Mouse (Mus musculus): ENCODE data around the gene Irs1. TPM values are rescaled to one million over a fixed set of nuclear protein-coding genes. Genes with fewer than 3 reads are reported as not detected.

Gene Irs1
- polyA plus RNA-seq, 1 experiment = 6.3 TPM

DNA sequence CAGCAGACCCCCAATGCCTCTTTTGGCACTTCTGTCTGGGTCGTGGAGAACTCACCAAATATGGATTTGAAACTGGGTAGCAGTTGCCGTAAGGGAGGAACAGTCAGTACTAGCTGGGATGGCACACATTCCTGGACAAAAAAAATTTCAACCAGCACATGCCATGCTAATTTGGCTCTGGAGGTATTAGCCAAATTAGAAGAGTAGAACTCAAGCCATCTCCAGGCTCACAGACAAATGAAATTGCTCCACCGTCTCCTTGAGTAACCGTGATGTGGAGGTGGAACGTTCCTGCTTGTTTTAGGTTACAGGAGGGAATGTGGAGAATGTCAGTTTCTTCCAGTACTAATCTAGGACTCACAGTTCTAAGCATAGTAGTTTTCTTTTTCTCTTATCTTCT, 83.7 kb downstream of the Irs1 start:
- Histone ChIP-seq H3K27ac (ENCODE audit: insufficient read depth, low read length) (no peak overlapping the region), H3K4me1 (ENCODE audit: control insufficient read depth, insufficient read depth, low read length) (no peaks in the 10 kb centered on the region), H3K4me3 (ENCODE audit: insufficient read depth, low read length) (no peak overlapping the region)
- TF ChIP-seq CTCF (IDR thresholded peaks at IDR 0.05; ENCODE audit: extremely low read depth, insufficient read depth, low read length) (no peak), POLR2A (IDR thresholded peaks at IDR 0.05; ENCODE audit: extremely low read depth, insufficient read depth, low read length) (no peak)

DNA sequence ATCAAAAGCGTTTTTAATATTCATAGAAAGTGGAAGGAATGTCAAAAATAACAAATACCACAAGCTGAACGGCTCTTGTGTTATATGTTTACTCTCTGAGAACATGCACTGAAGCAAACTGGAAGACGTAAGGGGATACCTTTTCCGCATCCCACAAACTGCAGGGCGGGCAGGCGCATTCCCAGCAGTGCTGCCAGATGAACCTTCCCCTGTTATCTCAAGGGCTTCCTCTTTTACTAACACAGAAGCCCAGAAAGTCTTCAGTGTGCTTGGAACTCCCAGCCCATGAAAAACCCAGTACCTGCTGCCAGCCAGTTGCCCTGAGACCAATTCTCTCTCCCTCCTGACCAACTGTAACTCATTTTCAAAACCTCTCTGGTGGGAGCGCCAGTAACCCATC, 90.6 kb downstream of the Irs1 start:
- Histone ChIP-seq H3K4me3 (ENCODE audit: insufficient read depth, low read length) (no peak overlapping the region), H3K4me1 (ENCODE audit: control insufficient read depth, insufficient read depth, low read length) (no peaks in the 10 kb centered on the region), H3K27ac (ENCODE audit: insufficient read depth, low read length) (no peak overlapping the region)
- no peak for TF ChIP-seq POLR2A (IDR thresholded peaks at IDR 0.05; ENCODE audit: extremely low read depth, insufficient read depth, low read length)
- no peak for TF ChIP-seq CTCF (IDR thresholded peaks at IDR 0.05; ENCODE audit: extremely low read depth, insufficient read depth, low read length)

DNA sequence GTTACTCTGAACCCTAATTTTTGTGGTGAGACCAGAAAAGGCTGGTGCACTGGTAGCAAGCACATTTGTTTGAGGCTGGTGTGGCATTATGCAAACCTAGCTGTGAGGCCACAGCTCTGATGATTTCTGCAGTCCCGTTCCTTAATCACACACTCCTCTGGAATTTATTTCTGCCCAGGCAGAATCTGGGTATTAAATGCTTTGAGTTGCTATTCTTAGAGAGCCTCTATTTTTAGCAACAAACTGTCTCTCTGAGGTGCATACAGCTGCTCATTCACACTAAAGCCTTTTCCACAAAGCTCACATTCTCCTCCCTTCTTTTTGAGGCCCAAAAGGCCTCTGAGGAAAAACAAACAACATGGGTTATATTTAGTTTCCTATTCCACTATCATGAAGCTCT, 91.3 kb downstream of the Irs1 start:
- Histone ChIP-seq H3K4me3 (ENCODE audit: insufficient read depth, low read length) (no peak overlapping the region), H3K27ac (ENCODE audit: insufficient read depth, low read length) (no peak overlapping the region), H3K4me1 (ENCODE audit: control insufficient read depth, insufficient read depth, low read length) (no peaks in the 10 kb centered on the region)
- no peak for TF ChIP-seq POLR2A (IDR thresholded peaks at IDR 0.05; ENCODE audit: extremely low read depth, insufficient read depth, low read length)
- TF ChIP-seq CTCF (IDR thresholded peaks at IDR 0.05; ENCODE audit: extremely low read depth, insufficient read depth, low read length) = no peak

DNA sequence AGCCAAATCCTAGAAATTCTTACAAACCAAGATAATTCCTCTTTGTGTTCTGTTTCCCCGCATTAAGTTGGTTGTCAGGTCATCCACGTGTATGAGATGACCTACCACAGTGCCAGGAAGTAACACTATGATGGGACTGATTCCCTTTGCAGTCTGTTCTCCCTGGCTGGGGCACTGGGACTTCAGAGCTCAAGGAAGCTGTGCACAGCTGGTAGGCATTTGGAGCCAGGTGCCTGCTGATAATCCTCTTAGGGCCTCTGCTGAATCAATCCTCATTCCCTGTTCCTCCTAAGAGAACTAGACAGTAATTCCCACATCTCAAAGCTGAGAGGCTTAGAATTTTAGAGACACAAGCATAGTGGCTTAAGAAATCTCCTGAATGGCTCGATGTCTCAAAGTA, 99.6 kb downstream of the Irs1 start:
- Histone ChIP-seq H3K4me1 (ENCODE audit: control insufficient read depth, insufficient read depth, low read length) (no peaks in the 10 kb centered on the region), H3K27ac (ENCODE audit: insufficient read depth, low read length) (no peak overlapping the region), H3K4me3 (ENCODE audit: insufficient read depth, low read length) (no peak overlapping the region)
- TF ChIP-seq POLR2A (IDR thresholded peaks at IDR 0.05; ENCODE audit: extremely low read depth, insufficient read depth, low read length) = no peak
- TF ChIP-seq CTCF (IDR thresholded peaks at IDR 0.05; ENCODE audit: extremely low read depth, insufficient read depth, low read length) = no peak

DNA sequence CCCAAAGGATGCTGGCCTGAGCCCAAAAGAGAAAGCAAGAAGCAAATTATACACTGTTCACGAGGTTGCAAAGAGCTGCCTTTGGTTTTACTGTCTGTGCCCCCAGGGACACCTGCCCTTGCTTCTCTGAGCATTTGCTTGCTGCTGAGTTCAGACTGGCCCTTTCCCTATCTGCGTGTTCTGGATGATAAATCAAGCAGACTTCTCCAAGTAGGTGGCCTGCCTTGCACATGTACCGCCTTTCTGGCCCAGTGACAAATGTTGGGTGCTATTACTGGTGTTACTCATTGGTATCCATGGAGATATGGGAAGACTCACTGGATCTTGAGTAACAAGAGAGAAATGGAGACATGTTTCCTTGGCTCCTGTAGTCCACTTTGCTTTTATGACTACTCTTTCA, 101.7 kb downstream of the Irs1 start:
- H3K27ac ChIP-seq (ENCODE audit: insufficient read depth, low read length) = no peak overlapping the region
- TF ChIP-seq CTCF (IDR thresholded peaks at IDR 0.05; ENCODE audit: extremely low read depth, insufficient read depth, low read length) = no peak
- TF ChIP-seq POLR2A (IDR thresholded peaks at IDR 0.05; ENCODE audit: extremely low read depth, insufficient read depth, low read length) = no peak
- H3K4me1 ChIP-seq (ENCODE audit: control insufficient read depth, insufficient read depth, low read length) = no peaks in the 10 kb centered on the region
- no peak overlapping the region for H3K4me3 ChIP-seq (ENCODE audit: insufficient read depth, low read length)

DNA sequence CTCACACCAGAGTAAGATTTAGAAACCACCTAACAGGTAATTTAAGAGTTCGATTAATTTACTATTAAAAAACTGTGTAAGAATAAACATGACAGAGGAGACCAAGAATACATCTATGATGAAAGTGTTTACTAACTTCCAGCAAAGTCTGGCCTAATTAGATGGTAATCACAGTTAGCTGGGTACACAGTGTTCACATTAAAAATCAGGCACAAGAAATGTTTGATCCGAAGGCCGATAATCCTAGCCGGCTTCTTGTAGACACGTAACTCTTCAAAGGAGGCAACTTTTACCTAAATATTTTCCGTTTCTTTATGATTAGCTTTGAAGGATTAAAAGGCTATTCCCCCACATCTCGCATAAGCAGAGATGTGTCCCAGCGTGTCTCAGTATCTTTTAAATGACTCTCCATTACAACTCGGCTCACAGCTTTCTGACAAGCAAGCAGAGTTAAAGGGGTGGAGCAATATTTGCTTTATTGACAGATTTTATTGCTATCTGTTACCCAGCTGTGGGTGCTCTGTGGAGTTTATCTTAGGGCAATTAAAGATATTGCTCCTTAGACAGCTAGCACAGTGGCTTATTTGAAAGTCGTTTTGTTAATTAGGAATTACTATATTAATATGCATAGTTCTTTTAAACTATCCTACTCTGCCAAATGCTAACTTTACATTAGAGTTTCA, 102.5 kb downstream of the Irs1 start:
- Histone ChIP-seq H3K4me1 (ENCODE audit: control insufficient read depth, insufficient read depth, low read length) (no peaks in the 10 kb centered on the region), H3K4me3 (ENCODE audit: insufficient read depth, low read length) (no peak overlapping the region), H3K27ac (ENCODE audit: insufficient read depth, low read length) (no peak overlapping the region)
- no peak for TF ChIP-seq POLR2A (IDR thresholded peaks at IDR 0.05; ENCODE audit: extremely low read depth, insufficient read depth, low read length)
- no peak for TF ChIP-seq CTCF (IDR thresholded peaks at IDR 0.05; ENCODE audit: extremely low read depth, insufficient read depth, low read length)

DNA sequence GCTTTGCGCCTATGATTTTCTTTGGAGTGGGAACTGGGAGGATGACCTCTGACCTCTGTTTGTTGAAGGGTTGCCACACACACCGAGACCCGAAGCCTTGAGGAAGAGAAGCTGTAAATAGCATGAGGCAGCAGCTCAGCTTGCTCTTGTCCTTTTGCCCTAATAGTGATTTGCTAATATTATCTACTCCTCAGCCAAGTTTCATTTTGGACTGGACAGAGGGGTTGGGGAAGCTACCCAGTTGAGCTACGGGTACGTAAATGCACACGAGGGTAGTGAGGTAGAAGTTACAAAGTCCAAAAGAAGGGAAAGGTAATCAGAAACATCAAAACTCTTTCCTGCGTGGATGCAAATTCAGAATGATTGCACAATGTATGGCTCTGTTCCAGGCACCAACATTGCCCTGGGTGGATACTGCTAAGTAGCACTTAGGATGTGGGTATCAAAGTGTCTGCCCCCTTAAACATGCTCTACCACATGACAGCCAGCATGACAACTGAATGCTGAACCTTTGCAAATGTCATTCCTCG, 107.2 kb downstream of the Irs1 start:
- H3K27ac ChIP-seq (ENCODE audit: insufficient read depth, low read length) = no peak overlapping the region
- no peak overlapping the region for H3K4me3 ChIP-seq (ENCODE audit: insufficient read depth, low read length)
- TF ChIP-seq CTCF (IDR thresholded peaks at IDR 0.05; ENCODE audit: extremely low read depth, insufficient read depth, low read length) = no peak
- TF ChIP-seq POLR2A (IDR thresholded peaks at IDR 0.05; ENCODE audit: extremely low read depth, insufficient read depth, low read length) = no peak
- no peaks in the 10 kb centered on the region for H3K4me1 ChIP-seq (ENCODE audit: control insufficient read depth, insufficient read depth, low read length)

Other genes with a start within 250 kb of the Irs1 start
- gene Gm9747, start 58.3 kb downstream of the Irs1 start, polyA plus RNA-seq (2012; rRNA removed) = not detected in 2 replicates
- 6.7 and 7.3 TPM in 2 replicates for gene Rhbdd1, start 25.0 kb upstream of the Irs1 start, polyA plus RNA-seq (2012; rRNA removed)